Mouse (Mus musculus) MEL-GATA-1-ER (cell line): ENCODE results near the gene Aasdh.

Source experiments
- DNase-seq: peaks from one replicate; pipeline ENCODE4 v3.0.0-alpha.2; 2012; ENCODE audit warnings: low read depth; ENCODE audit errors: extremely low read depth

The Aasdh gene

GRCm38 (mm10) chr5:76843851-76844419, 61.4 kb downstream of the Aasdh start:
- DNase-seq = no peak

GRCm38 (mm10) chr5:76843448-76843847, 61.9 kb downstream of the Aasdh start:
- DNase-seq = peak; percentile 32

- no peak for DNase-seq
These were observed 63.5 kb downstream of the Aasdh start for GRCm38 (mm10) chr5:76841859-76842258.

GRCm38 (mm10) chr5:76839786-76840185, 65.5 kb downstream of the Aasdh start:
- DNase-seq = no peak

- no peak for DNase-seq
These were observed 68.3 kb downstream of the Aasdh start for GRCm38 (mm10) chr5:76837018-76837417.

GRCm38 (mm10) chr5:76832529-76833210, 72.6 kb downstream of the Aasdh start:
- DNase-seq = no peak

GRCm38 (mm10) chr5:76828527-76829240, 76.6 kb downstream of the Aasdh start:
- DNase-seq = no peak
